Mouse (Mus musculus) limb, embryonic 11.5 days (tissue): Measurements from ENCODE around the gene Nupl1. TPM values are rescaled to one million over a fixed set of nuclear protein-coding genes. Genes with fewer than 3 reads are reported as not detected.

Experiments used
- ATAC-seq: fragments of 200-750 bp; cut with Nextera tagmentation; 2 replicates; pipeline ENCODE4 v1.8.0; 2017; ENCODE audit warnings: low read depth; ENCODE audit not compliant: insufficient number of reproducible peaks, low FRiP score, low TSS enrichment
- DNase-seq: peaks from one replicate; pipeline ENCODE4 v3.0.0-alpha.2; 2015; ENCODE audit warnings: low spot score
- H3K27ac ChIP-seq: fragments of 300-500 bp; sonication (generic); replicated peaks from 2 replicates; pipeline ENCODE4 v1.5.1; 2014; ENCODE audit warnings: low read depth, mild to moderate bottlenecking, low read length
- H3K27me3 ChIP-seq: fragments of 300-500 bp; sonication (generic); 2 replicates; pipeline ENCODE4 v1.6.1; 2014; ENCODE audit warnings: mild to moderate bottlenecking, low read length, mixed read lengths; ENCODE audit not compliant: control insufficient read depth, insufficient read depth
- H3K36me3 ChIP-seq: fragments of 300-500 bp; sonication (generic); 2 replicates; pipeline ENCODE4 v1.6.1; 2014; ENCODE audit warnings: mild to moderate bottlenecking, low read length, moderate library complexity, mixed read lengths; ENCODE audit not compliant: control insufficient read depth, insufficient read depth
- H3K4me1 ChIP-seq: fragments of 300-500 bp; sonication (generic); 2 replicates; pipeline ENCODE4 v1.6.1; 2014; ENCODE audit warnings: low read length, mixed read lengths; ENCODE audit not compliant: control insufficient read depth, insufficient read depth
- H3K4me2 ChIP-seq: fragments of 300-500 bp; sonication (generic); 2 replicates; pipeline ENCODE4 v1.6.1; 2014; ENCODE audit warnings: low read depth, mild to moderate bottlenecking, moderate library complexity; ENCODE audit not compliant: severe bottlenecking
- H3K4me3 ChIP-seq: fragments of 300-500 bp; sonication (generic); 2 replicates; pipeline ENCODE4 v1.5.1; 2014; ENCODE audit warnings: low read depth, low read length
- H3K9ac ChIP-seq: fragments of 300-500 bp; sonication (generic); 2 replicates; pipeline ENCODE4 v1.6.1; 2014; ENCODE audit warnings: mild to moderate bottlenecking, low read length
- H3K9me3 ChIP-seq: fragments of 300-500 bp; sonication (generic); 2 replicates; pipeline ENCODE4 v1.6.1; 2016; ENCODE audit warnings: low read length; ENCODE audit not compliant: control insufficient read depth
- WGBS: fragments of 180-500 bp; shearing (Covaris S2); extraction: QIAGEN DNeasy Blood & Tissue Kit; methylation state at CpG from one replicate; pipeline ENCODE4 v1.1.7; 2014; 5-methylcytosine and 5-hydroxymethylcytosine counted together
- polyA plus RNA-seq: library from polyadenylated mRNA; unstranded; fragments of >200 nt; fragmentation: Nextera tagmentation; extraction: Ambion mirVana; gene quantifications from 2 replicates; pipeline ENCODE4 v1.2.1, GENCODE M21; 2014

Nupl1 gene
- polyA plus RNA-seq, 1 experiment from 2014 or later = not detected

GRCm38 (mm10) chr14:60214040-60214439 lies 37.2 kb downstream of the Nupl1 start:
- Histone ChIP-seq H3K27me3 (no peaks in the 10 kb centered on the region), H3K27ac (no peak overlapping the region), H3K4me1 (no peaks in the 10 kb centered on the region), H3K36me3 (peaks cover 2% of the 10 kb centered on the region; the same call in 1 of the 2 replicates), H3K9ac (no peak overlapping the region), H3K4me3 (no peak overlapping the region), H3K4me2 (no peak overlapping the region), H3K9me3 (no peaks in the 10 kb centered on the region)
- no peak for ATAC-seq
- WGBS = 51% methylated on average over 1 of the region's 1 CpGs
- no peak for DNase-seq

- Histone ChIP-seq H3K27ac (no peak overlapping the region), H3K27me3 (no peaks in the 10 kb centered on the region), H3K9ac (no peak overlapping the region), H3K9me3 (no peaks in the 10 kb centered on the region), H3K4me2 (no peak overlapping the region), H3K36me3 (no peaks in the 10 kb centered on the region), H3K4me1 (no peaks in the 10 kb centered on the region), H3K4me3 (no peak overlapping the region)
- DNase-seq (no peak), ATAC-seq (no peak)
- WGBS = 92% methylated on average over 7 of the region's 7 CpGs
Measured at GRCm38 (mm10) chr14:60209166-60209565, 42.1 kb downstream of the Nupl1 start.

GRCm38 (mm10) chr14:60204993-60205392 lies 46.2 kb downstream of the Nupl1 start:
- Histone ChIP-seq H3K9me3 (no peaks in the 10 kb centered on the region), H3K4me2 (no peak overlapping the region), H3K4me1 (no peaks in the 10 kb centered on the region), H3K4me3 (no peak overlapping the region), H3K27ac (no peak overlapping the region), H3K9ac (no peak overlapping the region), H3K27me3 (no peaks in the 10 kb centered on the region), H3K36me3 (no peaks in the 10 kb centered on the region)
- ATAC-seq = no peak
- WGBS = 94% methylated on average over 6 of the region's 6 CpGs
- DNase-seq = no peak

GRCm38 (mm10) chr14:60196884-60197283 lies 54.3 kb downstream of the Nupl1 start, which contains the start of gene Atp8a2:
Gene Atp8a2 (minus strand): TSS chr14:60197179.
- H3K27me3 ChIP-seq = no peaks in the 10 kb centered on the region
- 81% methylated on average over 7 of the region's 7 CpGs for WGBS
- no peak within 1 kb of the TSS for H3K4me3 ChIP-seq
- DNase-seq = no peak
- H3K9me3 ChIP-seq = no peaks in the 10 kb centered on the region
- H3K4me2 ChIP-seq = no peak within 1 kb of the TSS
- no peak within 1 kb of the TSS for H3K9ac ChIP-seq
- no peak within 1 kb of the TSS for H3K27ac ChIP-seq
- H3K36me3 ChIP-seq = no peaks in the 10 kb centered on the region
- H3K4me1 ChIP-seq = no peaks in the 10 kb centered on the region
- no peak for ATAC-seq

- ATAC-seq = no peak
- 86% methylated on average over 5 of the region's 5 CpGs for WGBS
Measured at GRCm38 (mm10) chr14:60195999-60196398, 55.2 kb downstream of the Nupl1 start.

GRCm38 (mm10) chr14:60194606-60195005 lies 56.6 kb downstream of the Nupl1 start:
- H3K9ac ChIP-seq = no peak overlapping the region
- no peaks in the 10 kb centered on the region for H3K27me3 ChIP-seq
- no peak overlapping the region for H3K4me3 ChIP-seq
- no peaks in the 10 kb centered on the region for H3K9me3 ChIP-seq
- no peak overlapping the region for H3K4me2 ChIP-seq
- H3K27ac ChIP-seq = no peak overlapping the region
- no peak for ATAC-seq
- WGBS = 71% methylated on average over 1 of the region's 1 CpGs
- H3K36me3 ChIP-seq = no peaks in the 10 kb centered on the region
- H3K4me1 ChIP-seq = no peaks in the 10 kb centered on the region
- no peak for DNase-seq

More at GRCm38 (mm10) chr14:60195999-60196398, 55.2 kb downstream of the Nupl1 start:
- Histone ChIP-seq H3K36me3 (no peaks in the 10 kb centered on the region), H3K27me3 (no peaks in the 10 kb centered on the region), H3K4me1 (no peaks in the 10 kb centered on the region), H3K4me3 (no peak overlapping the region), H3K9ac (no peak overlapping the region), H3K9me3 (no peaks in the 10 kb centered on the region), H3K27ac (no peak overlapping the region), H3K4me2 (no peak overlapping the region)
- no peak for DNase-seq

- H3K27me3 ChIP-seq = no peaks in the 10 kb centered on the region
- no peaks in the 10 kb centered on the region for H3K9me3 ChIP-seq
- no peak overlapping the region for H3K4me3 ChIP-seq
- no peaks in the 10 kb centered on the region for H3K4me1 ChIP-seq
- ATAC-seq = no peak
- no peaks in the 10 kb centered on the region for H3K36me3 ChIP-seq
- DNase-seq = no peak
- H3K27ac ChIP-seq = no peak overlapping the region
- WGBS = 91% methylated on average over 5 of the region's 5 CpGs
- H3K9ac ChIP-seq = no peak overlapping the region
- no peak overlapping the region for H3K4me2 ChIP-seq
Measured at GRCm38 (mm10) chr14:60189771-60190170, 61.5 kb downstream of the Nupl1 start.

- no peaks in the 10 kb centered on the region for H3K9me3 ChIP-seq
- no peaks in the 10 kb centered on the region for H3K36me3 ChIP-seq
- no peak for DNase-seq
- no peak overlapping the region for H3K9ac ChIP-seq
- H3K4me3 ChIP-seq = no peak overlapping the region
- no peaks in the 10 kb centered on the region for H3K27me3 ChIP-seq
- H3K4me1 ChIP-seq = no peaks in the 10 kb centered on the region
- no peak overlapping the region for H3K4me2 ChIP-seq
- WGBS = 82% methylated on average over 5 of the region's 5 CpGs
- H3K27ac ChIP-seq = no peak overlapping the region
- ATAC-seq = no peak
Measured at GRCm38 (mm10) chr14:60188201-60188825, 62.9 kb downstream of the Nupl1 start.

- no peak for DNase-seq
- H3K4me3 ChIP-seq = no peak overlapping the region
- H3K9ac ChIP-seq = no peak overlapping the region
- H3K4me2 ChIP-seq = no peak overlapping the region
- no peak overlapping the region for H3K27ac ChIP-seq
- no peak for ATAC-seq
- no peaks in the 10 kb centered on the region for H3K9me3 ChIP-seq
- peaks cover 18% of the 10 kb centered on the region for H3K27me3 ChIP-seq
- no peaks in the 10 kb centered on the region for H3K36me3 ChIP-seq
- H3K4me1 ChIP-seq = no peaks in the 10 kb centered on the region
- WGBS = 90% methylated on average over 2 of the region's 2 CpGs
Measured at GRCm38 (mm10) chr14:60181306-60181705, 69.9 kb downstream of the Nupl1 start.
